Comparison of ENCODE assay signal across 8 mouse cellular contexts in the genomic region with DNA sequence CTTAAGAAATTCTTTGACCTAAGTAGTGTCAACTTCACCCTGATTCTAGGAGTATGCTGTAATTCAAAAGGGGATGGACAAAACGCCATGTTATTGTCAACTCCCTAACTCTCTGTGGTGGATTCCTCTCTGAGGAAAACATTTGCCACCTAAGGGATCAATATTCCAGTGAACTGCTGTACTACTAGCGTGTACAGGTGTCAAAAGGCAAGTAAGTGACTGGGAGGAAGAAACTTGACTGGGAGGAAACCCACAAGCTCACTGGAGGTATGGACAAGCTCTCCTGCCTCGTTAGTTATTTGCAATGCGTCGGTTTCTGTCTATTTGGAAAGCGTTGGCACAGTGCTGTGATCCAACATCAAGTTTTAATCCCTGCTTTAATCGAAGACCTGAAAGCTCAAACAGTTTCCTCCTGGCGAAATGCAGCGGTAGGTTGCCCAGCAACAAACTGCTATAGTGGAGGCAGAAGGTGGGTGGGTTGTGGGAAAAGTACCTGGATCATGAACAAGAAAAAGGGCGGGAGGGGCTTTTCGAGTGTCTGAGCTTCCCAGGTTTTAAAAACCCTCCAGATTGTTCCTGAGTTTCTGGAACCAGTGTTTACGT. TPM values are rescaled to one million over a fixed set of nuclear protein-coding genes. Genes with fewer than 3 reads are reported as not detected.
DNase-seq lines count a peak whose midpoint lies in the region; ATAC-seq lines count a peak whose summit lies in the region.

A gene (plus strand): TSS at position 252 of the 603 bp plus-strand sequence.

- peak within 1 kb of the TSS; percentile 79 for H3K4me3 ChIP-seq in brown adipose tissue, adult 24 weeks (ENCODE audit: insufficient read depth, low read depth, low read length)
- peak within 1 kb of the TSS; percentile 85 for H3K4me3 ChIP-seq in heart, embryonic 11.5 days (ENCODE audit: low read depth, low read length)
- peak within 1 kb of the TSS; percentile 86 for H3K4me3 ChIP-seq in midbrain, embryonic 13.5 days (replicated peaks)

- H3K9me3 ChIP-seq in heart, embryonic 11.5 days (replicated peaks; ENCODE audit: control insufficient read depth, low read length) = no peaks in the 10 kb centered on the region
- H3K9me3 ChIP-seq in midbrain, embryonic 13.5 days = no peaks in the 10 kb centered on the region

- peaks cover 5% of the 10 kb centered on the region; the same call in 1 of the 2 replicates for H3K4me1 ChIP-seq in brown adipose tissue, adult 24 weeks (ENCODE audit: control insufficient read depth, insufficient read depth, insufficient read length, low read length)
- peaks cover 11% of the 10 kb centered on the region; the same call in 1 of the 2 replicates for H3K4me1 ChIP-seq in heart, embryonic 11.5 days (ENCODE audit: control insufficient read depth, insufficient read depth, low read length)
- H3K4me1 ChIP-seq in midbrain, embryonic 13.5 days (replicated peaks) = peaks cover 21% of the 10 kb centered on the region

- H3K36me3 ChIP-seq in heart, embryonic 11.5 days (ENCODE audit: control insufficient read depth, insufficient read depth, low read length) = peaks cover 12% of the 10 kb centered on the region
- H3K36me3 ChIP-seq in midbrain, embryonic 13.5 days = peaks cover 23% of the 10 kb centered on the region

- DNase-seq in left cerebral cortex, adult 11 months (ENCODE audit: low spot score) = peak; percentile 58
- DNase-seq in left cerebral cortex, adult 9 months (ENCODE audit: low spot score in 2 of 2) = no peak
- no peak for DNase-seq in layer of hippocampus, postnatal 25 days (ENCODE audit: extremely low spot score in 1 of 2, low spot score in 1 of 2)
- no peak for DNase-seq in right cerebral cortex, postnatal 10 days (ENCODE audit: low spot score in 2 of 2)

- H3K27me3 ChIP-seq in heart, embryonic 11.5 days (ENCODE audit: control insufficient read depth, insufficient read depth, low read length) = no peaks in the 10 kb centered on the region
- H3K27me3 ChIP-seq in midbrain, embryonic 13.5 days = no peaks in the 10 kb centered on the region

- H3K9ac ChIP-seq in heart, embryonic 11.5 days (ENCODE audit: low read depth, low read length) = peak within 1 kb of the TSS; percentile 92
- H3K9ac ChIP-seq in midbrain, embryonic 13.5 days (replicated peaks) = peak within 1 kb of the TSS; percentile 84

- WGBS in heart, embryonic 11.5 days (ENCODE audit: insufficient replicate concordance) = 4% methylated on average over 12 of the region's 12 CpGs
- 7% methylated on average over 12 of the region's 12 CpGs for WGBS in midbrain, embryonic 13.5 days

- H3K27ac ChIP-seq in brown adipose tissue, adult 24 weeks (replicated peaks; ENCODE audit: low read depth, low read length) = peak within 1 kb of the TSS; percentile 72
- H3K27ac ChIP-seq in heart, embryonic 11.5 days (ENCODE audit: low read depth, low read length) = peak within 1 kb of the TSS; percentile 93
- peak within 1 kb of the TSS; percentile 92 for H3K27ac ChIP-seq in midbrain, embryonic 13.5 days

- peak within 1 kb of the TSS; percentile 75 for H3K4me2 ChIP-seq in heart, embryonic 11.5 days
- peak within 1 kb of the TSS; percentile 93 for H3K4me2 ChIP-seq in midbrain, embryonic 13.5 days (replicated peaks)

- no peak for ATAC-seq in heart, embryonic 11.5 days (replicated peaks; ENCODE audit: insufficient number of reproducible peaks, low FRiP score, low TSS enrichment)
- ATAC-seq in midbrain, embryonic 13.5 days = peak; percentile 35
- no peak for ATAC-seq in erythroid progenitor cell, adult 5-6 weeks (replicated peaks; ENCODE audit: low FRiP score, poor library complexity, severe bottlenecking)

RNA-seq across cellular contexts. Expression of the gene that starts here (rescaled TPM):
- 14.6 and 17.9 TPM in 2 replicates for polyA plus RNA-seq in brown adipose tissue, adult 24 weeks (2012; ENCODE audit: insufficient read depth, insufficient read length, missing spikeins)
- polyA plus RNA-seq in heart, embryonic 11.5 days (2014; fragmentation: Nextera tagmentation; extraction: Ambion mirVana) = 40.2 and 46.3 TPM in 2 replicates
- 10 to 100 TPM; 14.2 to 15.8 TPM for total RNA-seq in layer of hippocampus, postnatal 25 days (2021)
- 40.8 TPM in 2 replicates for polyA plus RNA-seq in midbrain, embryonic 13.5 days (2015; fragmentation: Nextera tagmentation; extraction: Ambion mirVana)
- 5.4 and 11.5 TPM in 2 replicates for total RNA-seq in erythroid progenitor cell, adult 5-6 weeks (2015; ENCODE audit: low replicate concordance)
- total RNA-seq in erythroid progenitor cell, adult 5-6 weeks (2017; ENCODE audit: low replicate concordance) = 1.0 and 7.8 TPM in 2 replicates
